ENCODE assay signal across 8 mouse cellular contexts in the genomic region with DNA sequence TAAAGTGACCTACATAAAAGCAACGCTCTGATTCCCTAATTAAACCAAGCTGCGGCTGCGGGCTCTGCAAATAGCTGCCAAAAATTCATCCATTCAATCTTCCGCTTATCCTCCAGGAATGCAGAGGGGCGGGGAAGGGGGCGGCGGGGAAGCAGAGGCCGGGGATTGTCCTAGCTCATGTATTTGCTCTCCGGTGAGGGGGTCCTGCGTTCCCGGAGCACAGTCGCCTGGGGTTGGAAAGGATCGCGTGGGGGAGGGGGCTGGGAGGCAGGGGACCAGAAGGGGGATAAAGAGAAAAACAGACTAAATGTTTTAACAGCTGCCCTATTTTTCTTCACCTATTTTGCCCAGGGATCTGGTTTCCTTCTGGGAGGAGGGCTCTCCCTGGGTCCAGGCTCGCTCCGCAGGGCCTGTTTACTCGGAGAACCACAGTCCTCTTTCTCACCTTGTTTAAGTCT.
A peak's percentile ranks its signal among the peaks of the same experiment; 100 is the strongest.
DNase-seq lines count a peak whose midpoint lies in the region; ATAC-seq lines count a peak whose summit lies in the region.

No protein-coding gene starts in this region.

- H3K9me3 ChIP-seq in lung, embryonic 16.5 days (ENCODE audit: control insufficient read depth, low read length) = 0 out of 2 replicates have a peak, but pooled peaks cover 2% of the 10 kb centered on the region
- H3K9me3 ChIP-seq in hindbrain, embryonic 16.5 days (ENCODE audit: control insufficient read depth, low read length) = no peaks in the 10 kb centered on the region
- no peaks in the 10 kb centered on the region for H3K9me3 ChIP-seq in midbrain, embryonic 15.5 days

- peak; percentile 79 for ATAC-seq in lung, embryonic 16.5 days (ENCODE audit: low read depth)
- ATAC-seq in hindbrain, embryonic 16.5 days = peak; percentile 60; the same call in 1 of the 2 replicates
- peak; percentile 84 for ATAC-seq in midbrain, embryonic 15.5 days (replicated peaks)
- no peak for ATAC-seq in megakaryocyte, adult 5-6 weeks (ENCODE audit: poor library complexity, severe bottlenecking)

- H3K27ac ChIP-seq in lung, embryonic 16.5 days (ENCODE audit: low read length) = peak overlapping the region; percentile 60
- H3K27ac ChIP-seq in hindbrain, embryonic 16.5 days (ENCODE audit: low read depth, low read length) = no peak overlapping the region
- 0 out of 2 replicates have a peak overlapping the region, but pooled peaks have one; percentile 41 for H3K27ac ChIP-seq in midbrain, embryonic 15.5 days

- WGBS in lung, embryonic 16.5 days = 3% methylated on average over 17 of the region's 17 CpGs
- WGBS in hindbrain, embryonic 16.5 days = under 1% methylated on average over 17 of the region's 17 CpGs
- 1% methylated on average over 17 of the region's 17 CpGs for WGBS in midbrain, embryonic 15.5 days

- H3K4me3 ChIP-seq in lung, embryonic 16.5 days (ENCODE audit: low read length) = peak overlapping the region; percentile 44
- H3K4me3 ChIP-seq in hindbrain, embryonic 16.5 days (ENCODE audit: low read length) = peak overlapping the region; percentile 29
- peak overlapping the region; percentile 34 for H3K4me3 ChIP-seq in midbrain, embryonic 15.5 days

- peaks cover 24% of the 10 kb centered on the region for H3K4me1 ChIP-seq in lung, embryonic 16.5 days (replicated peaks; ENCODE audit: control insufficient read depth, insufficient read depth, low read length)
- H3K4me1 ChIP-seq in hindbrain, embryonic 16.5 days (ENCODE audit: control insufficient read depth, insufficient read depth, low read depth, low read length) = peaks cover 21% of the 10 kb centered on the region
- H3K4me1 ChIP-seq in midbrain, embryonic 15.5 days = peaks cover 29% of the 10 kb centered on the region

- DNase-seq in adrenal gland, postnatal 14 days = peak; percentile 7
- no peak for DNase-seq in adrenal gland, postnatal 4 days (ENCODE audit: low spot score in 2 of 2)
- no peak for DNase-seq in lung, postnatal 25 days (ENCODE audit: low spot score)
- DNase-seq in right cerebral cortex, postnatal 25 days = no peak

- peak overlapping the region; percentile 63 for H3K4me2 ChIP-seq in lung, embryonic 16.5 days (ENCODE audit: low read depth, low read length)
- peak overlapping the region; percentile 67 for H3K4me2 ChIP-seq in hindbrain, embryonic 16.5 days (ENCODE audit: low read length)
- peak overlapping the region; percentile 72 for H3K4me2 ChIP-seq in midbrain, embryonic 15.5 days

- no peaks in the 10 kb centered on the region for H3K27me3 ChIP-seq in lung, embryonic 16.5 days (ENCODE audit: control insufficient read depth, insufficient read depth, low read depth, low read length)
- H3K27me3 ChIP-seq in hindbrain, embryonic 16.5 days (replicated peaks; ENCODE audit: control insufficient read depth, insufficient read depth, low read length) = no peaks in the 10 kb centered on the region
- no peaks in the 10 kb centered on the region; the same call in 1 of the 2 replicates for H3K27me3 ChIP-seq in midbrain, embryonic 15.5 days (replicated peaks)

- no peaks in the 10 kb centered on the region for H3K36me3 ChIP-seq in lung, embryonic 16.5 days (ENCODE audit: control insufficient read depth, insufficient read depth, low read length)
- H3K36me3 ChIP-seq in hindbrain, embryonic 16.5 days (ENCODE audit: control insufficient read depth, insufficient read depth, low read length) = no peaks in the 10 kb centered on the region
- no peaks in the 10 kb centered on the region for H3K36me3 ChIP-seq in midbrain, embryonic 15.5 days (replicated peaks)

- H3K9ac ChIP-seq in lung, embryonic 16.5 days (ENCODE audit: low read length) = peak overlapping the region; percentile 56
- peak overlapping the region; percentile 42; the same call in 1 of the 2 replicates for H3K9ac ChIP-seq in hindbrain, embryonic 16.5 days (ENCODE audit: low read depth, low read length)
- peak overlapping the region; percentile 34 for H3K9ac ChIP-seq in midbrain, embryonic 15.5 days
